Mouse (Mus musculus): ENCODE measurements around the gene Muc3a.

Muc3a gene

DNA sequence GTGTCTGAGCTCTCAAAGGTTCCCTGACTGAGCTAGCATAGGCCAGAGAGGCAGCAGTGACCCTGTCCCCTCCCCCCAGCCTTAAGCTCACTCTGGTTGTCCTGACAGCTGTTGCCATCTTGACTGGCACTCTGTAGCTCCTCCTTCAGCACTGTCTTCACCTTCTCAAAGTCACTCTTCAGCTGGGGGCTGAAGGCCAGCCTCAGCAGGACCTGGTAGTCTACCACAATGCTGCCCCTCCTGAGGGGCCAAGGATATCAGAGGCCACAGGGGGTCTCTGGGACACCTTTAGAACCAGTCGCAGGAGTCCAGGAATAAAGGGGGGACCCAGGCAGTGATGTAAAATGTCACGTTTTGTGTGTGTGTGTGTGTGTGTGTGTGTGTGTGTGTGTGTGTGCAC lies at the start of gene Muc3a:
Gene Muc3a (minus strand): TSS at position 101 of the 400 bp plus-strand sequence.
- no peak for TF ChIP-seq GATA4 (IDR thresholded peaks at IDR 0.05; ENCODE audit: insufficient replicate concordance, low read length)

DNA sequence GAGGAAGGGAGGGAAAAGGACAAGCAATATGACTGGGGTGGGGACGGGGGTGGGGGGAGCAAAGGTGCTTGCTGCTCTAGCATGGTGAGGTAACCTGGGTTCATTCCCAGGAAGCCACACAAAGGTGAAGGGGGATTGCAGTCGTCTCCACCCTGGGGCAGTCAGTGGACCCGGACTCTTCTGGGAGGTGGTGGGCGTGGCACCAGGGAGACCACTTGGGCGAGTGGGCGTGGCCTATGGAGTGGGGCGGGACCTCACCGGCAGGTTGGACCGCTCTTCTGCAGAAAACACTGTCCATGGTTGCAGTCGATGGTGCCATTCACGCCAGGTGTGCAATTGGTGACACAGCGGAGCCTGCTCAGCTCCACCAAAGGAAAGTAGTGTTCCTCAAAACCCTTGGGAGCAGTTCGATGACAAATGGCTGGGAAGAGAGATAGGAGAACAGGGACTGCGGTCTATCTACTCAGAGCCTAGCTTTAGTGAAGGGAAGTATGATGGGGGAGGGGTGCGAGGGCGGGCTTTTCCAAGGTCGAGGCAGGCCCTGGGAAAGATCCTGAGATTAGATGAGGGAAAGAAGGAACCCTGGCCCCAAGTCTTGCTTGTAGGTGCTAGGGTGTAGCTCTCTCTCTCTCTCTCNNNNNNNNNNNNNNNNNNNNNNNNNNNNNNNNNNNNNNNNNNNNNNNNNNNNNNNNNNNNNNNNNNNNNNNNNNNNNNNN lies 917 bp downstream of the Muc3a start:
- TF ChIP-seq GATA4 (IDR thresholded peaks at IDR 0.05; ENCODE audit: insufficient replicate concordance, low read length) = no peak

DNA sequence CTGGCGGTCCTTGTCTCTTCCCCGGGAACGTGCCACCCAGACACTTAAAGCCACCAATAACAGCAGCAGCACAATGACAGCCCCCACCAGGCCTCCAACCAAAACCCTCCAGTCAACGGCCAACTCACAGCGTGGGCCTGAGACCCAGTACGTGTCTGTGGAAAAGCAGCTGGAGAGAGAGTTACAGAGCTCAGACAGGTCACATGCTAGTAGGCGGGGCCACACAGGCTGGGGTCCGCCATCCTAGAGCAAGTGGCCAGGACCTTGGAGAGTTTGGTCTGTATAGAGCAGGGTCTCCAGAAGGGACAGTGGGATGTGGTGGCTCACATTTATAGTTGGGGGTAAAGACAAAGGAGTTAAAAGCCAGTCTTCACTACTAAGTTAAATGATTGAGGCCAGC lies 1.5 kb downstream of the Muc3a start:
- no peak for TF ChIP-seq GATA4 (IDR thresholded peaks at IDR 0.05; ENCODE audit: insufficient replicate concordance, low read length)

DNA sequence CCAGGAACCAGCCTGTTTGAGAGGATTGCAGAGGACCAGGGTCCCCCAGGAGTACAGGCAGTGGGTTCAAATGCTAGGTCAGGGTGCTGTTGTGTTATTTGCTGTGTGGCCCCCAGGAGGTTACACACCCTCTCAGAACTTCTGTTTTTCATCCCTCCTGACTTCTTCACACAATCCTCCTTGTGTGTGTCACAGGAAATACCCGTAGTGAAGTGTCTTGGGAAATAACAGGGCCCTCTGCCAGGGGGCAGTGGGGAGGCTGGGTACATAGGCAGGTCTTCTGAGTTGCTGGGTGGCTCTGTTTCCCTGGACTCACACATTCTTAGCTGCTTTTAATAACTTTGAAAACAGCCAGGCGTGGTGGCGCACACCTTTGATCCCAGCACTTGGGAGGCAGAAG lies 6.9 kb downstream of the Muc3a start:
- TF ChIP-seq GATA4 (IDR thresholded peaks at IDR 0.05; ENCODE audit: insufficient replicate concordance, low read length) = no peak

DNA sequence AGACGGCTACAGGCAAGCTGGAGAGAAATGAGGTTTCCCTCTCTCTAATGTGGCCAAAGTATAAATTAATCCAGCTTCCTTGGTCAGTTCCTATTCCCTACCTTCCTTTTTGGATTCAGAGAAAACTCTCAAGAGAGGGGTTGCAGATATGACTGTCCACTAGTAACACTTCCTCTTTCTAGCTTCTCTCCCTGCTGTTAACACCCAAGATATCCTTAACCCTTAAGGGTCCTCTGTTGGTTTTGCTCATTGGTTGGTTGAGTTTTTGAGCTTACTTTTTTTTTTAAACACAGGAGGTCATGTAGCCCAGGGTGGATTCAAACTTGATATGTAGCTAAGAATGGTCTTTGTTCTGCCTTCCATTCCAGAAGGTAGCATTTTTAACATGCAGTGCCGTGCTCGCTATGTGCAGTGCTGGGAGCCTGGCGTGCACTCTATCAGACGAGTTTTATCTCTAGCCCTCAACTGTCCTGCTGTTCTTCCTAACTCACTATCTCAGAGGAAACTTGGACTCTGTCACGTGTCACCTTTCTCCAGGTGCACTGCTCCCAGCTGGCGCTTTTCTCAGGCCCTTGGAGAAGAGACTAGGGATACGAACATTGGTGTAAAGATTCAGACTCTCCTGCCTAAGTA lies 17.6 kb downstream of the Muc3a start:
- TF ChIP-seq GATA4 (IDR thresholded peaks at IDR 0.05; ENCODE audit: insufficient replicate concordance, low read length) = no peak

DNA sequence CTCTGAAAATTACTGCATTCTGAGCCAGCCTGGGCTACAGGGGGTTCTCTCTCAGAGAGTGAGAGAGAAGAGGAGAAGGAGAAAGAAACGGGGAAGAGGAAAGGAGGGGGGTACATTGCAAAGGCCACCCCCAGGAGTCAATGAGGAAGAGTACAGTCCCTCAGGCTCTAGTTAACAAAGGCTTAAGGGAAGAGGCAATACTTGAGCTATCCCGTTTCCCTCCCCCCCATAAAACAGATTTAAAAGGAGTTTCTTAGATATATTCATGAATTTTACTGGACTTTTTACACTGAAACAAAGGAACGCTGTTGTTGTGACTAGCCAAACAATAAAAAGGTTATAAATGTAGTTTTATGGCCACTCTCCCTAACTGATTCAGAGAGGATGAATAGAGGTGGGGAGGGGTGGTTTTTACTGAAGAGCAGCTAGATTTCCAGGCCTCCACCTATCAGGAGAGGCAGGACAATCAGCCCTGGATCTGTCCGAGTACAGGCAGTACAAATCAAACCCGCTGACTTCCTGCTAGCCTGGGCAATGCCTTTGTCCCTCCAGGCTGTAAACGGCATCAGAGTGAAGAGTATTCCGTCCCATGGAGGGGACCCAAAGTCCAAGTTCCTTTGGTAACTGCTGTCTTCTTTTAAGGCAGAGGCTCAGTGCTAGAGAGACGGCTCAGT lies 18.8 kb downstream of the Muc3a start:
- TF ChIP-seq GATA4 (IDR thresholded peaks at IDR 0.05; ENCODE audit: insufficient replicate concordance, low read length) = no peak

DNA sequence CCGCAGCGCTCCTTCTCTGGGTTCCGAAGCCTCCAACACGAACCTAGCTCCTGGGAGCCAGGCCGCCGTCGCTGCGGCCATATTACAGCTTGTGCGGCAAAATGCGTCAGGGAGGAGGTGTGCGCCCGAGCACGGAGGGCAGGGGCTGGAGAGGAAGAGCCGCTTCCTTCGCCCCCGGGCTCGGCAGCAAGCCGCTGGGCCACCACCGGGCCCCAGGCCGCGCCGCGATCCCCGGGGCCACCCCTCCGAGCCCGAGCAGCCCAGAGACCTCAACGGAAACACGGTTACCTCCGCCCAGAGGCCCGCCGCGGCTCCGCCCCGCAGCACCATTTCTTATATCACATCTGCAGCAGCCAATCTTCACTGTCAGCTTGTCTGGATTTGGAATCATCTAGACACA lies 22.9 kb downstream of the Muc3a start:
- no peak for TF ChIP-seq GATA4 (IDR thresholded peaks at IDR 0.05; ENCODE audit: insufficient replicate concordance, low read length)

DNA sequence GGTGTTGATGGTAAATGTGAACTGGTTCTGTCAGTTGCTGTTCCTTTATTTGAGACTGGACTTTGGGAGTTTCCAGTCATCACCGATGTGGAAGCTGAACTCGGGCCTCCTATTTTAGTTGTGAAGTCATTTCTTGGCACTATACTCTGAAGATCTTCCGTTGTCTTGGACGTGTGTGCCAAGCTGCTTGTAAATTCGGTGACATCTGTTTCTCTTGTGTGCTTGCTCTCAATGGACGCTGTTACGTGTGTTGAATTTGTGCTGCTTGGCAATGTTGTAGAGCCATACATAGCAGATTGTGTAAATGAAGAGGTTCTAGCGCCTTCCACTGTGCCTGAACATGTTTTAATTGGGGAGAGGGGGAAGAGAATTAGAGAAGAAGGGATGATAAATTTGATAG lies 26.8 kb downstream of the Muc3a start:
- TF ChIP-seq GATA4 (IDR thresholded peaks at IDR 0.05; ENCODE audit: insufficient replicate concordance, low read length) = no peak

DNA sequence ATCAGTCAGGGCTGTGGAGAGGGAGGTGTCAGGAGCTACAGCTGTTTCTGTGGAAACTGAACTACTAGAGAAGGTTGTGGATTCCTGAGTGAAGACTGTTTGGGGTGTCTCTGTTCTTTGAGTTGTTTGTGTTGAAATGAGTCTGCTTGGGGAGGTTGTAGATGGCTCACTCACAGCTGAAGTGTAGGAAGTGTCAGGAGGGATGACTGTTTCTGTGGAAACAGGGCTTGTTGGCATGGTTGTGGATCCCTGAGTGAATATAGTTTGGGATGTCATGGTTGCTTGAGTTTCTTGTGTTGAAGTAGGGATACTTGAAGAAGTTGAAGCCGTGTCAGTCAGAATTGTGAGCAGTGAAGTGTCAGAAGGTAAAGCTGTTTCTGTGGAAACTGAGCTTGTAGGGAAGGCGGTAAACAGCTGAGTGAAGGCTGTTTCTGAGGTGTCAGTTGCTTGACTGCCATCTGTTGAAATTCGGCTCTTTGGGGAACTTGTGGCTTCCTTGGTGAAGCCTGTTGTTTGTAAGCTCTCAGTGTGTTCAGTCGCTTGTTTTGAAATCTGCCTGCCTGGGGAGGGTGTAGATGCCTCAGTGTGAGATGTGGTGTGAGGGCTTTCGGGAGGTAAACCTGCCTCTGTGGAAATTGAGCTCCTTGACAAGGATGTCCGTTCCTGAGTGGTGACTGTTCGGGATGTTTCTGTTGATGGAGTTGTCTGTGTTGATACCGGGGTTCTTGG lies 32.4 kb downstream of the Muc3a start:
- no peak for TF ChIP-seq GATA4 (IDR thresholded peaks at IDR 0.05; ENCODE audit: insufficient replicate concordance, low read length)

DNA sequence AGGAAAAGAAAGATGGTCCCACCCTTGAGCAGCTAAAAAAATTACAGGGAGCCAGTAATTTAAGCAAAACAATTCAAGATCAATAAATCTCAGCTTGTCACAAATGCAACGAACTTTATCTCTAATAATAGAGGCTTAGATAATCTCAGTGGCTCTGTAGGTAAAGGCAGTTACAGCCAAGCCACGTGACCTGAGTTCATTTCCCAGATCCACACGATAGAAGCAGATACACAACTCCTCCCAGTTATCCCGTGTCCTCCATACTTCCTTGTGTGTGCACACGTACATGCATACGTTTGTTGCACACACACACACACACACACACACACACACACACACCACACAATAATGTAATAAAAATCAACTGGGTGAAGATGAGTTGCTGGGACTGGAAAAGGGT lies 38.2 kb downstream of the Muc3a start:
- TF ChIP-seq GATA4 (IDR thresholded peaks at IDR 0.05; ENCODE audit: insufficient replicate concordance, low read length) = no peak

DNA sequence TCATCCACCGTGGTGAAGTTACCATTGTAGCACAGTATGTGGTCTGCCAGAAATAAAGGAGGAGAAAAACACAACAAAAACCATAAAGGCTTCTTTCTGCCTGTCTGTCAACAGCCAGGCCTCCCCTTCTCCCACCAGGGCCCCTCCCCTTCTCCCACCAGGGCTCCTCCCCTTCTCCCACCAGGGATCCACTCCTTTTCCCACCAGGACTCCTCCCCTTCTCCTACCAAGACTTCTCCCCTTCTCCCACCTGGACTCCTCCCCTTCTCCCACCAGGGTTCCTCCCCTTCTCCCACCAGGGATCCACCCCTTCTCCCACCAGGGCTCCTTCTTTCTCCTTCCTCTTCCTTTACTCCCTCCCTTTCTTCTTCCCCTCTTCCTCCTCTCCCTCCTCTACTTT lies 39.6 kb downstream of the Muc3a start:
- no peak for TF ChIP-seq GATA4 (IDR thresholded peaks at IDR 0.05; ENCODE audit: insufficient replicate concordance, low read length)

DNA sequence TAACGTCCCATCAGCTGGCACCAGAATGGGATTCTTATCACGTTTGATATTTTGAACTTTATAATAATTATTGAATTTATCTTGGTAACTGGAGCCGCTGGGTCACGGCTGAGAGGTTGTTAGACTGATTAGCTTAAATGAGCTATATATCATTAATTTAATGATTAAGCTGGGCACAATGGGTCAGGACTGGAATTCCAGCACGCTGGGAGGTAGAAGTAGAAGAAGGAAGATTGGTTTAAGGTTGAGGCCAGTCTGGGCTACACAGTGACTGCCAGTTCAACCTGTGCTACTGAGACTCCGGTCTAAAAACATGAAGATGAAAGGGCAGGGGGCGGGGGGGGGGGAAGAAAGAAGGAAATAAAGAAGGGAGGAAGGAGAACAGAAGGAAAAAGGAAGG lies 40.7 kb downstream of the Muc3a start:
- TF ChIP-seq GATA4 (IDR thresholded peaks at IDR 0.05; ENCODE audit: insufficient replicate concordance, low read length) = no peak

DNA sequence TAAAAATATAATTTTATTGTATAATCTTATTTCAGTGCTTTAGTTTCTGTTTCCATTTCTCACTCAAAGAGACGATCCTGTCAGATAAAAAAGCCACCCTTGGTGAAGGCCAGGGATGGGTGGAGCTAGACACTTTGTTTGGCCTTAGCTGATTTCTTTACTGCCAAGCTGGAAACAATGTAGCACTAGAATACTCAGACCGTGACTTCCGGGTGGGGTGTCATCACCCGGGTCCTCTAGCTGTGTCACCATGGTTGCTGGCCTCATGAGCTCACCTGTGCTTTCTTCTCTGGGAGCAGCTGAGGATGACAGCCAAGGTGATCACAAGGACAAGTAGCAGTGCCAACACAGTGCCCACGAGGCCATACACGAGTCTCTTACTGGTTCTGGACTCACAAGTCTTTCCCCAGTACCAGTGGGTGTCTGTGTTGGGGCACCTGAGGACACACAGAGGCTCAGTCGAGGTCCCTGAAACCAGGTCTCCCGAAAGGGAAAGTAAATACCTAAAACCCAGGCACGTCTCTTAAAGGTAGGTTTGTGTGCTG lies 41.3 kb downstream of the Muc3a start:
- TF ChIP-seq GATA4 (IDR thresholded peaks at IDR 0.05; ENCODE audit: insufficient replicate concordance, low read length) = no peak

DNA sequence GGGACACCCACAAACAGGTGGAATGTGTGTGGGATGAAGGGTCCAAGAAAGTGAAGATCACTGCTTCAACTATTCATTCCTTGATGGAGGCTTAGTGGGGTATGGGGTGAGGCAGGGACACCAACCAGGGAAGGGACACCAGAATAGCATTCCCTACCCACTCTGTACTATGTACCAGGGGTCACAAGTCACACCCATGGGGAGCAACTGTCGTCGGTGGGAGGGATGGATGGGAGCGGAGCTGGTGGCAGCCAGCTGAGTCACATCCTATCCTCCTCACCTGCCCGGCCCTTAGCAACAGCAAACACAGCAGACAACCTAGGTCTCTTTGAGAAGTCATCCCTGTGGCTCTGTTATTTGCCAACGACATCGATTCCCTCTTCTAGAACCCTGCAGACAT lies 44.6 kb downstream of the Muc3a start:
- no peak for TF ChIP-seq GATA4 (IDR thresholded peaks at IDR 0.05; ENCODE audit: insufficient replicate concordance, low read length)

DNA sequence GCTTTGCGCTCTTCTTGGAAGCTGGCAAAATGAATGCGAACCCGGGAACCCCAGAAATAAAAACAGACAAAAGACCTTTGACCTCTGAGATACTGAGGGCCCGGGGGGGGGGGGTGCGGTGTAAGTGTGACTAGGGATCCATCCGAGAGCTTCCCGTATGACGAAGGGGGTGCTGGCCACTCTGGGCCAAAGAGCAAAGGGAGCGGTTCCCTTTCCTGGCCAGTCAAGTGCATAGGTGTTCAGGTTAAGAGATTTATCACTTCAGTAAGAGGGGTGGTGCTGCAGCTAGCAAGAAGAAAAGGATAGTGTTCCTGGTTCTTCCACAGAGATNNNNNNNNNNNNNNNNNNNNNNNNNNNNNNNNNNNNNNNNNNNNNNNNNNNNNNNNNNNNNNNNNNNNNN lies 46.2 kb downstream of the Muc3a start:
- no peak for TF ChIP-seq GATA4 (IDR thresholded peaks at IDR 0.05; ENCODE audit: insufficient replicate concordance, low read length)
